Mouse (Mus musculus) embryonic facial prominence, embryonic 11.5 days (tissue): Measurements from ENCODE around the gene Ntrk2. TPM values are rescaled to one million over a fixed set of nuclear protein-coding genes. Genes with fewer than 3 reads are reported as not detected.
A peak's percentile ranks its signal among the peaks of the same experiment; 100 is the strongest.
"Not testable (repeated sequence)": the region's sequence is repeated elsewhere in the genome, so short reads cannot be mapped to it uniquely, and the experiment has no call there.

Experiments
- ATAC-seq: fragments of 200-750 bp; cut with Nextera tagmentation; replicated peaks from 2 replicates; pipeline ENCODE4 v1.8.0; 2017; ENCODE audit warnings: low read depth; ENCODE audit not compliant: insufficient number of reproducible peaks, low FRiP score, low TSS enrichment
- DNase-seq: peaks from one replicate; pipeline ENCODE4 v3.0.0-alpha.2; 2015; ENCODE audit warnings: low spot score
- H3K27ac ChIP-seq: fragments of 300-500 bp; sonication (generic); replicated peaks from 2 replicates; pipeline ENCODE4 v1.5.1; 2014; ENCODE audit warnings: mild to moderate bottlenecking, low read depth, low read length, control low read depth
- H3K27me3 ChIP-seq: fragments of 300-500 bp; sonication (generic); 2 replicates; pipeline ENCODE4 v1.6.1; 2014; ENCODE audit warnings: mild to moderate bottlenecking, low read length, moderate library complexity, mixed read lengths; ENCODE audit not compliant: control insufficient read depth, insufficient read depth
- H3K36me3 ChIP-seq: fragments of 300-500 bp; sonication (generic); replicated peaks from 2 replicates; pipeline ENCODE4 v1.6.1; 2014; ENCODE audit warnings: low read depth, mild to moderate bottlenecking, low read length, moderate library complexity, mixed read lengths; ENCODE audit not compliant: control insufficient read depth, insufficient read depth
- H3K4me1 ChIP-seq: fragments of 300-500 bp; sonication (generic); 2 replicates; pipeline ENCODE4 v1.6.1; 2014; ENCODE audit warnings: low read length, mixed read lengths; ENCODE audit not compliant: control insufficient read depth, insufficient read depth
- H3K4me2 ChIP-seq: fragments of 300-500 bp; sonication (generic); 2 replicates; pipeline ENCODE4 v1.6.1; 2014; ENCODE audit warnings: low read depth, mild to moderate bottlenecking, control low read depth, low read length, moderate library complexity
- H3K4me3 ChIP-seq: fragments of 300-500 bp; sonication (generic); 2 replicates; pipeline ENCODE4 v1.5.1; 2014; ENCODE audit warnings: low read depth, low read length, control low read depth
- H3K9ac ChIP-seq: fragments of 300-500 bp; sonication (generic); replicated peaks from 2 replicates; pipeline ENCODE4 v1.6.1; 2014; ENCODE audit warnings: mild to moderate bottlenecking, control low read depth, low read length
- H3K9me3 ChIP-seq: fragments of 300-500 bp; sonication (generic); replicated peaks from 2 replicates; pipeline ENCODE4 v1.6.1; 2016; ENCODE audit warnings: mild to moderate bottlenecking, low read length, inconsistent platforms, mixed read lengths; ENCODE audit not compliant: control insufficient read depth
- WGBS: fragments of 180-500 bp; shearing (Covaris S2); extraction: QIAGEN DNeasy Blood & Tissue Kit; methylation state at CpG from one replicate; pipeline ENCODE4 v1.1.7; 2014; 5-methylcytosine and 5-hydroxymethylcytosine counted together
- polyA plus RNA-seq: library from polyadenylated mRNA; unstranded; fragments of >200 nt; fragmentation: Nextera tagmentation; extraction: Ambion mirVana; gene quantifications from 2 replicates; pipeline ENCODE4 v1.2.1, GENCODE M21; 2014

The Ntrk2 gene
- polyA plus RNA-seq, 1 experiment from 2014 or later, result 13.6 TPM

- H3K9ac ChIP-seq, result no peak overlapping the region
- no peaks in the 10 kb centered on the region for H3K36me3 ChIP-seq
- no peaks in the 10 kb centered on the region for H3K4me1 ChIP-seq
- H3K4me2 ChIP-seq, result no peak overlapping the region
- ATAC-seq (no peak), DNase-seq (no peak)
- H3K27me3 ChIP-seq, result no peaks in the 10 kb centered on the region
- no peak overlapping the region for H3K4me3 ChIP-seq
- no peak overlapping the region for H3K27ac ChIP-seq
- no peaks in the 10 kb centered on the region for H3K9me3 ChIP-seq
- 90% methylated on average over 7 of the region's 7 CpGs for WGBS
These were observed 288.4 kb downstream of the Ntrk2 start for GRCm38 (mm10) chr13:59094722-59095121.

- WGBS, result 31% methylated on average over 10 of the region's 10 CpGs
- no peaks in the 10 kb centered on the region for H3K9me3 ChIP-seq
- H3K27ac ChIP-seq, result no peak overlapping the region
- DNase-seq (peak; percentile 56), ATAC-seq (no peak)
- H3K4me2 ChIP-seq, result no peak overlapping the region
- H3K9ac ChIP-seq, result no peak overlapping the region
- H3K4me1 ChIP-seq, result no peaks in the 10 kb centered on the region
- no peaks in the 10 kb centered on the region for H3K36me3 ChIP-seq
- no peaks in the 10 kb centered on the region for H3K27me3 ChIP-seq
- no peak overlapping the region for H3K4me3 ChIP-seq
These were observed 289.5 kb downstream of the Ntrk2 start for GRCm38 (mm10) chr13:59095811-59096391.

GRCm38 (mm10) chr13:59100086-59100485, 293.7 kb downstream of the Ntrk2 start:
- no peak overlapping the region for H3K4me2 ChIP-seq
- WGBS, result 42% methylated on average over 10 of the region's 10 CpGs
- DNase-seq (no peak), ATAC-seq (no peak)
- no peaks in the 10 kb centered on the region for H3K36me3 ChIP-seq
- no peaks in the 10 kb centered on the region for H3K27me3 ChIP-seq
- H3K27ac ChIP-seq, result no peak overlapping the region
- H3K9ac ChIP-seq, result no peak overlapping the region
- no peaks in the 10 kb centered on the region for H3K9me3 ChIP-seq
- no peaks in the 10 kb centered on the region for H3K4me1 ChIP-seq
- H3K4me3 ChIP-seq, result no peak overlapping the region

GRCm38 (mm10) chr13:59107791-59108190, 301.4 kb downstream of the Ntrk2 start:
- 90% methylated on average over 10 of the region's 10 CpGs for WGBS
- H3K9me3 ChIP-seq, H3K27me3 ChIP-seq, H3K27ac ChIP-seq, DNase-seq, H3K4me2 ChIP-seq, H3K9ac ChIP-seq, H3K4me1 ChIP-seq, H3K4me3 ChIP-seq, H3K36me3 ChIP-seq, ATAC-seq: not testable (repeated sequence)

- DNase-seq (no peak), ATAC-seq (no peak)
- Histone ChIP-seq H3K4me1 (no peaks in the 10 kb centered on the region), H3K36me3 (no peaks in the 10 kb centered on the region), H3K9me3 (peaks cover 2% of the 10 kb centered on the region), H3K27me3 (no peaks in the 10 kb centered on the region), H3K4me3 (no peak overlapping the region), H3K27ac (no peak overlapping the region), H3K4me2 (no peak overlapping the region), H3K9ac (no peak overlapping the region)
- WGBS, result 93% methylated on average over 5 of the region's 5 CpGs
These were observed 303.7 kb downstream of the Ntrk2 start for GRCm38 (mm10) chr13:59110107-59110506.

- H3K27me3 ChIP-seq, result no peaks in the 10 kb centered on the region
- no peak for ATAC-seq
- H3K9ac ChIP-seq, result no peak overlapping the region
- no peaks in the 10 kb centered on the region for H3K36me3 ChIP-seq
- peaks cover 6% of the 10 kb centered on the region for H3K9me3 ChIP-seq
- DNase-seq, result no peak
- H3K4me2 ChIP-seq, result no peak overlapping the region
- no peak overlapping the region for H3K4me3 ChIP-seq
- no peak overlapping the region for H3K27ac ChIP-seq
- no peaks in the 10 kb centered on the region for H3K4me1 ChIP-seq
- 89% methylated on average over 1 of the region's 1 CpGs for WGBS
These were observed 308.3 kb downstream of the Ntrk2 start for GRCm38 (mm10) chr13:59114684-59115083.

GRCm38 (mm10) chr13:59115551-59115950, 309.2 kb downstream of the Ntrk2 start:
- Histone ChIP-seq H3K4me3 (no peak overlapping the region), H3K27ac (no peak overlapping the region), H3K4me1 (no peaks in the 10 kb centered on the region), H3K4me2 (no peak overlapping the region), H3K27me3 (no peaks in the 10 kb centered on the region), H3K9ac (no peak overlapping the region), H3K36me3 (no peaks in the 10 kb centered on the region), H3K9me3 (peaks cover 6% of the 10 kb centered on the region)
- ATAC-seq (no peak), DNase-seq (no peak)
- 92% methylated on average over 14 of the region's 14 CpGs for WGBS

GRCm38 (mm10) chr13:59117233-59117632, 310.9 kb downstream of the Ntrk2 start:
- H3K9me3 ChIP-seq, result peaks cover 6% of the 10 kb centered on the region
- ATAC-seq (no peak), DNase-seq (no peak)
- H3K4me3 ChIP-seq, result no peak overlapping the region
- no peak overlapping the region for H3K4me2 ChIP-seq
- 81% methylated on average over 5 of the region's 5 CpGs for WGBS
- H3K27ac ChIP-seq, result no peak overlapping the region
- no peak overlapping the region for H3K9ac ChIP-seq
- no peaks in the 10 kb centered on the region for H3K36me3 ChIP-seq
- H3K4me1 ChIP-seq, result no peaks in the 10 kb centered on the region
- no peaks in the 10 kb centered on the region for H3K27me3 ChIP-seq
